Mouse (Mus musculus) thymus, adult 2 months (tissue): ENCODE results near the gene Pld6.

Experiments
- CTCF ChIP-seq: fragments of 200-500 bp; IDR thresholded peaks from 2 replicates; pipeline ENCODE4 v1.5.1; 2012; ENCODE audit warnings: mild to moderate bottlenecking, control low read depth, low read length, moderate library complexity, borderline replicate concordance; ENCODE audit not compliant: control insufficient read depth, poor library complexity, insufficient read depth; ENCODE audit errors: extremely low read depth
- POLR2A ChIP-seq: fragments of 200-500 bp; IDR thresholded peaks from 2 replicates; pipeline ENCODE4 v1.6.1; 2012; ENCODE audit warnings: mild to moderate bottlenecking, low read length, control low read depth, moderate library complexity; ENCODE audit not compliant: control insufficient read depth, poor library complexity, insufficient read depth; ENCODE audit errors: extremely low read depth

DNA sequence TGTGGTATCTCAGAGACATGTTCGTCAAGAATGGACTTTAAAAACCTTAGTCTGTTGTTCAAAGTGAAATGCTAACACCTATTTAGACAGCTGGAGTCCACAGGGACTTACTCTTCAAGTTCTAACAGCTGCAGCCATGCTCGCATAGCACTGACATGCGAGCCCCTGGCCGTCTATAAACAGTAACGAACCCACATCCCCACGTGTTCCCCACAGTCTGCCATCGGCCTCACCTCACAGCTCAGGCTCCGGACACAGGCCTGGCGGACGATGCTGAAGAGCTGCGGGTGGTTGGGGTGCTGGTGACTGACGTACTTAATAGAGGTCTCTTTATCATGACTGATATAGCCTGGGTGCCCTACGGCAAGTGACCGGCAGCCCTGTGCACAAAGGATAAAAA is 16.1 kb upstream of the Pld6 start:
- TF ChIP-seq POLR2A (no peak), CTCF (no peak)
